Mouse (Mus musculus) cerebral cortex, adult 2 months (tissue): ENCODE data around the gene Cyp2g1.

Source experiments
- WGBS: fragments of 180-500 bp; shearing (Covaris S2); methylation state at CpG from one replicate; pipeline ENCODE4 v1.1.7; 2018; 5-methylcytosine and 5-hydroxymethylcytosine counted together

The Cyp2g1 gene

DNA sequence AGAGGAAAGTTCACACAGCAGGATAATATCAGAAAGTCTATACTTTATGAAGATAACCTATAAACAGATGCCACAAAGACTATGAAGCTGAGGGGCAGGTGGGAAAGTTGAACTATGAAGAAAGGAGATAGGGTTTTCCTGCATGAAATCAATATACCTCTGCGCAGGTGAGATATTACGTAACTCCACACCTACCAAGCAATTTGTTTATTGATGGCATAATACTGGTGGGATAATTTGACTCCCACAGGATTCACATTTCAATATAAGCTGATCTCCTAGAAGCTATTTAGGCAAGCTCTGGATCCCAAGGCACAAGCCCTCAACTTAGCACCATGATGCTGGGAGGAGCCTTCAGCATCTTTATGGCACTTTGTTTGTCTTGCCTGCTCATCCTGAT is at the start of gene Cyp2g1:
Cyp2g1 (plus strand) TSS at position 301 of the 400 bp plus-strand sequence.
- 93% methylated on average over 2 of the region's 2 CpGs for WGBS

DNA sequence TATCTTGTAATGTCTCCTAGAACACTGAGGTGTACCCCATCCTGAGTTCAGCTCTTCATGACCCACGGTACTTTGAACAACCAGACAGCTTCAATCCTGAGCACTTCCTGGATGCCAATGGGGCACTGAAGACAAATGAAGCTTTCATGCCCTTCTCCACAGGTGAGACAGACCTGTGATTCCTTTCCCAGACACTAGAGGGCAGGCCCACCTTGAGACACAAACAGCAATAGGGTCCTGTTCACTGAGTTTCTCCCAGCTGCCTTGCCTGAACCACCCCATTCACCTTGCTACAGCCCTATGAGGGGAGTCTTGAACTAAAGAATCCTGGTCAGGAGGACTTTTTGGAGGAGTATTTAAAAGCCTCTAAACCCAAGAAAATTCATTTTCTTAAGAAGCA is 41.6 kb upstream of the Cyp2g1 start:
- 70% methylated on average over 1 of the region's 1 CpGs for WGBS

GRCm38 (mm10) chr7:26769881-26770470 is 38.7 kb upstream of the Cyp2g1 start:
- 85% methylated on average over 9 of the region's 9 CpGs for WGBS

DNA sequence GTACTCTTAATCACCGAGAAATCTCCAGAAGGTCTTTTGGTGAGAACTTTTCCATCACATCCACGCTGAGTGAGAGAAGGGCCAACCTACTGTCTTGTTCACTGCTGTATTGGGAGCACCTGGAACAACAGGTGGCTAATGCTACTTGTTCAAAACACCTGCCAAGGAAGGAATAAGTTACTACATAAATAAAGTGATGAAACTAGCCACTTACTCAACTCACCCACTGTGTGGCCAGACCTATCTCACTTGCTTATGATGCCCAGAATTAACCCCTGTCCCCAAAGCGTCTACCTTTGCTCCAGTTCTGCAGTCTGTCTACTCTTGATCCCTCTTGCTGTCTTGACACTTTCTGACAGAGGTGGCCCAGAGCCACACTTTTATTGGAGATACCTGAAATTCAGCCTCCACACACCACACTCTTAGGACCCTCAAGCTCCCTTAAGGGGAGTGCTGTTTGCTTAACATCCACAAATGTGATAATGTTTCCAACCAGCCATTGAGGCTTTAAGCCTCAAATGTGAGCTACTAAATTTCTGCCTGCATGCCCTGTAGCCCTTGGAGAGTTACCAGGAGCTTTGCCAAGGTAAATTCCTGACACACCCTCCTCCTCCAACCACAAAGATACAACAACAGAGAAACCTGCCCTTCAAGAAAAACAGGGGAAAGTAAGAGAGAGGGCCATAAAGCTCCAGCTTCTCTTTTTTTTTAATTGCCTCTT is 35.7 kb upstream of the Cyp2g1 start:
- WGBS: 73% methylated on average over 3 of the region's 3 CpGs

DNA sequence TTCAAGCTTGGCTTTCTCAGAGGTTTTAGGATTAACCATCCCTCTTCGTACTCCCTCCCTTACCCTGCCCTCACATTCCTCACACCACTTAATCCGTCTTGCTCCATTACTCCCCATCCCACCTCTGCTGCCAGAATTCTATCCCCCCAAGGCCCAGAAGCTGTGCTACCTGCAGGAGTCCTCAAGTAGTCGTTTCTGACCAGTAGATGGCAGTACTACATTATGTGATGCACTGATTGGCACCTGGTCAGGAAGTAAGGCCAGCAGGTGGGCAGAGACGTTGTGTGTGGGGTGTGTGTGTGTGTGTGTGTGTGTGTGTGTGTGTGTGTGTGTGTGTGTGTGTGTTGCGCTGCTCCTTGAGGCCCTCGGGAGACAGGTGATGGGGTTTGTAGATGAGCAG is 32.8 kb upstream of the Cyp2g1 start:
- 18% methylated on average over 6 of the region's 6 CpGs for WGBS

DNA sequence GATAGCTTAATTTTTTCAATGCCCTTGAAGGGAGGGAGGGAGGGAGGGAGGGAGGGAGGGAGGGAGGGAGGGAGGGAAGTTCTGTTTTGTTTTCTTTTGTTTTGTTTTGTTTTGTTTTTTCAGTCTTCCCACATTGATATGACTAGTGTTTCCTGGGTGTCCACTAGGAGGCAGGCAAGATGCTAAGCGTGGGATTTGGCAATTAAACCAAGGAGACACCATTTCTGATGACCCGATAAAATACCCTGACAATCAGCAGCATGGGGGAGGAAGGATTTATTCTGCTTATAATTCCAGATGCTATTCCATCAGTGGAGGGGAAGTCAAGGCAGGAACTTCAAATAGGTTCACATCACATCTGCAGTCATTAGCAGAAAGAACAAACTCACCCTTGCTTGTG is 30.9 kb upstream of the Cyp2g1 start:
- 54% methylated on average over 2 of the region's 2 CpGs for WGBS

DNA sequence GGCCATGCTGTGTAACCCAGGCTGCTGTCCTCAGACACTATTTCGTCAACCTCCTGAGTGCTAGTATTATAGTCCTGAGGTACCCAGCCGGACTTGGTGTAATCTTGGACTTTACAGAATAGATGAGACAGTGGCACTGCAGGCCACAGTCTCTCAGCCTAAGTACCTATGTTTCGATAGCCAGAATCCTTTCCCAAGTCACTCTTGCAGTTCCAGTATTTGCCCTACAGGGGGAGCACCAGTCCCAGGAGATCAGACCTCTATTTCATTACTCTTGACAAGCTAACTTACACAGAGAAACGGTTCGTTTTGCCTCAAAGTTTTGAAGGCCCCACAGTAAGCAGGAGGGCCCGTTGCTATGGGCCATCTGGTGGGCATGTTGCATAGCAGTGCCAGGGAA is 30.2 kb upstream of the Cyp2g1 start:
- 32% methylated on average over 6 of the region's 6 CpGs for WGBS

- WGBS: 70% methylated on average over 5 of the region's 5 CpGs
Observed at GRCm38 (mm10) chr7:26779799-26780416, 28.8 kb upstream of the Cyp2g1 start.

DNA sequence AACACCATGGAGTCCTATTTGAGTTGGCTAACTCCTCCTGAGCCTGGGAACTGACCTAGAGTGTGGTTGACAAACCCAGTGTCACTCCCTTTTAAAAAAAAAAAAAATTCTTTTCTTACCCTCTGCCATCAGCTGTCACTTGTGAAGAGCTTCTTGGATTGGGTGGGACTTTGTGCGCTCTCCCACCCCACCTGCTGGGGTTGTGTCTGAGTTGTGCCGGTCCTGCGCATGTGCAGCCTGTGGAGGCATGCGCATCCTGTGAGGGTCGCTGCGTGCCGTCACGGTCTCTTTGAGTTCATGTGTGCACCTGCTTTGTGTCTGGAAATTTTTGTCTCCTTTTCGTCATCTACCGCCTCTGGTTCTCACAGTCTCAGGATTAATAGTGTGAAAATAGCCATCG is 28.2 kb upstream of the Cyp2g1 start:
- 6% methylated on average over 11 of the region's 11 CpGs for WGBS

GRCm38 (mm10) chr7:26780998-26781766 is 27.5 kb upstream of the Cyp2g1 start:
- 16% methylated on average over 8 of the region's 8 CpGs for WGBS

GRCm38 (mm10) chr7:26781767-26782131 is 26.9 kb upstream of the Cyp2g1 start:
- WGBS: 46% methylated on average over 8 of the region's 8 CpGs

- 59% methylated on average over 5 of the region's 5 CpGs for WGBS
Observed at GRCm38 (mm10) chr7:26783163-26783562, 25.5 kb upstream of the Cyp2g1 start.

DNA sequence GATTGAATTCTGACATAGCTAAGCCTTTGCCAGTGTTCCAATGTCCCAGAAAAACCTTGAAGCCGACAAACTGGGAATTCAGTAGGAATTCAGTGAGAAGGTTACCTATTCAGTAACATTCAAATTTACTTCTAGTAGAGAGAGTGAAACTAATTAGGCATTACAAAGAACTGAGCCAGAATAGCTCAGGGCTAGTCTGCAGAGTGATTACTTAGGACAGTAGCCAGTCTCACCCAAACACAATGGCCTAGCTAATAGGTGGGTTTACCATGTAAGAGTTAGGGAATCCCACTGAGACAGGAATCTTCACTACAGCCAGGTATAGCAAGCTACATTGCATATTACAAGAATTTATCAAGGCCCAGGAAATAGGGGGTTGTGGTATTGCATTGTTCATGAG is 22.7 kb upstream of the Cyp2g1 start:
- 37% methylated on average over 1 of the region's 1 CpGs for WGBS

GRCm38 (mm10) chr7:26789984-26790383 is 18.7 kb upstream of the Cyp2g1 start:
- 82% methylated on average over 6 of the region's 6 CpGs for WGBS

- WGBS: 95% methylated on average over 1 of the region's 1 CpGs
Observed at GRCm38 (mm10) chr7:26800996-26801395, 7.7 kb upstream of the Cyp2g1 start.

DNA sequence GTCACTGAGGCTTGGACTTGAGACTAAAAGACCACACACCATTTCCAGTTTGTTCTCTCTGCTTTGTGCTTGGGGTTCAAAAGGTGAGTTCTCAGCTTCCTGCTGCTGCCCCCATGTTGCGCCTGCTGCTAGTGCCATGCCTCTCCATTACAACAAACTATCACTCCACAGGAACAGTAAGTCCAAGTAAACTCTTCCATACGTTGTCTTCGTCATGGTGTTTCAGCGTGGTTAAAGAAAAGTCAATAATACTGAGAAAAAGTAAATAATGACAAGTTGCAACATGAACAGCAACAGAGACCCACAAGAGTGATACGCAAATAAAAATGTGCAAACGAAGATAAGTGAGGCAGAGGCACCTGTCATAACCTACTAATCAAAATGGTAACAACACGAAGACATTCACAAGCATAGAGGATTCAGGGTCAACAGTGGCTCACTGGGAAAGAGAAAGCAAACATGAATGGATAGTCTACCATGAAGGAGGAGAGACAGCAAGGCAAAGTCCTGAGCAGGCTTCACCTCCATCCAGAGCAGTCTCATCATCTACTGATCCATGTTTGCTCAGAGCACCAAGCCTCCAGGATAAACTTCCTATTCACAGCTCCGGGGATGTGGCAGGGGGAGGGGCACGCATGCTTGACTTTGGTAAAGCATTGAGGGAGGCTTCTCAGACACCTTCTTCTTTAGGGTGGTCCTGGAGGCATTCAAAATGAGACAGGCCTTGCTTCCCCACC is 23.0 kb downstream of the Cyp2g1 start:
- 81% methylated on average over 9 of the region's 9 CpGs for WGBS

GRCm38 (mm10) chr7:26832668-26833067 is 24.0 kb downstream of the Cyp2g1 start:
- 79% methylated on average over 7 of the region's 7 CpGs for WGBS

DNA sequence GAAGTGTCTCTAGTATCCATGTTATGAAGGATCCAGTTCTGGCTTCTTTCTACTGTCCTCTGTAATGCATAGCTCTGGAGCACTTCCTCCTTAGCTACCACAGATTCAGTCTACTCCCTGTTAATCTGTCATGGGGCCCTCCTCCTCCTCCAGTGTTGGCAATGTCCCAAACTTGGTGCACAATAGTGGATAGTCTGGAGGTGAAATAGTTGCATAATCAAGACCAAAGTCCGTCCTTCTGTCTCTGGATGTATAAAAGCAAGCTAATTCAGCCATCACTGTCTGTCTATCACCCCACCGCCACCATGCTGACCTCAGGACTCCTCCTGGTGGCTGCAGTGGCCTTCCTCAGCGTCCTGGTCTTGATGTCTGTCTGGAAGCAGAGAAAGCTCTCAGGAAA is 26.4 kb downstream of the Cyp2g1 start, which contains the start of gene Cyp2a5:
Cyp2a5 (plus strand) TSS at position 247 of the 400 bp plus-strand sequence.
- WGBS: 61% methylated on average over 3 of the region's 3 CpGs

DNA sequence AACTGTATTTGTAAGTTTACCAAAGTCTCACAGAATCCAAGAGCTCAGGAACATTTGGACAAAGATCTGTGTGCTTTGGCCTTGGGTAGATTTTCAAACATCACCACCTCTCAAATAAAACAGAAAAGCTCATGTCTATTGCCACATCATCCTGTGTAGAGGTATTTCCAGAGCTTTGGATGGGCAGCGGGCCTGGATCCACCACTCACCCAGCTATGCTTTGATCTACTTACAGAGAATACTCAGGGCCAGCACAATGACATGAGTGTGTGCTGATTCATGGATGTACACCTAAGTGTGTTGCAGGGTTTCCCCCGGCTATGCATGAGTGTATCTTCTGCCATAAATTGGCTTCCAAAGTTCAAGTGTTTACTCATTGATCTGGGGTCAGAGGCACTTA is 34.7 kb downstream of the Cyp2g1 start:
- 91% methylated on average over 2 of the region's 2 CpGs for WGBS
